Mouse (Mus musculus): ENCODE measurements around the gene Akt3. TPM values are rescaled to one million over a fixed set of nuclear protein-coding genes. Genes with fewer than 3 reads are reported as not detected.

The Akt3 gene
- polyA plus RNA-seq, 2 experiments: 7.2 to 14.5 TPM

GRCm38 (mm10) chr1:176996166-176996565, 261.8 kb downstream of the Akt3 start:
- no peaks in the 10 kb centered on the region for H3K36me3 ChIP-seq (ENCODE audit: control insufficient read depth, insufficient read depth, low read length)
- TF ChIP-seq POLR2A (IDR thresholded peaks at IDR 0.05; ENCODE audit: borderline replicate concordance, extremely low read depth, insufficient read depth, insufficient read length): no peak
- H3K9ac ChIP-seq (ENCODE audit: low read depth, low read length, severe bottlenecking): no peak overlapping the region
- peaks cover 19% of the 10 kb centered on the region for H3K4me1 ChIP-seq (ENCODE audit: control insufficient read depth, insufficient read depth, low read length)
- DNase-seq (ENCODE audit: low spot score): no peak
- H3K4me2 ChIP-seq (replicated peaks; ENCODE audit: low read depth, low read length, severe bottlenecking): no peak overlapping the region
- WGBS: 95% methylated on average over 3 of the region's 3 CpGs
- no peak overlapping the region for H3K4me3 ChIP-seq (replicated peaks; ENCODE audit: low read length)
- no peak overlapping the region for H3K27ac ChIP-seq (replicated peaks; ENCODE audit: low read depth, low read length)
- no peaks in the 10 kb centered on the region for H3K27me3 ChIP-seq (ENCODE audit: control insufficient read depth, insufficient read depth, low read length)
- H3K9me3 ChIP-seq (ENCODE audit: control insufficient read depth, low read length): no peaks in the 10 kb centered on the region
- no peak for ATAC-seq (ENCODE audit: low FRiP score, low read depth)

GRCm38 (mm10) chr1:176995419-176995775, 262.6 kb downstream of the Akt3 start:
- Histone ChIP-seq H3K27ac (replicated peaks; ENCODE audit: low read depth, low read length) (no peak overlapping the region), H3K27me3 (ENCODE audit: control insufficient read depth, insufficient read depth, low read length) (no peaks in the 10 kb centered on the region), H3K36me3 (ENCODE audit: control insufficient read depth, insufficient read depth, low read length) (no peaks in the 10 kb centered on the region), H3K4me1 (ENCODE audit: control insufficient read depth, insufficient read depth, low read length) (peaks cover 19% of the 10 kb centered on the region), H3K9me3 (ENCODE audit: control insufficient read depth, low read length) (no peaks in the 10 kb centered on the region), H3K4me2 (replicated peaks; ENCODE audit: low read depth, low read length, severe bottlenecking) (no peak overlapping the region), H3K9ac (ENCODE audit: low read depth, low read length, severe bottlenecking) (no peak overlapping the region), H3K4me3 (replicated peaks; ENCODE audit: low read length) (no peak overlapping the region)
- ATAC-seq (ENCODE audit: low FRiP score, low read depth) (no peak), DNase-seq (ENCODE audit: low spot score) (no peak)
- TF ChIP-seq POLR2A (IDR thresholded peaks at IDR 0.05; ENCODE audit: borderline replicate concordance, extremely low read depth, insufficient read depth, insufficient read length): no peak
- 78% methylated on average over 4 of the region's 4 CpGs for WGBS

GRCm38 (mm10) chr1:176994707-176995418, 263.1 kb downstream of the Akt3 start:
- Histone ChIP-seq H3K4me2 (replicated peaks; ENCODE audit: low read depth, low read length, severe bottlenecking) (no peak overlapping the region), H3K27ac (replicated peaks; ENCODE audit: low read depth, low read length) (peak overlapping the region; percentile 71; the same call in 1 of the 2 replicates), H3K9me3 (ENCODE audit: control insufficient read depth, low read length) (no peaks in the 10 kb centered on the region), H3K4me3 (replicated peaks; ENCODE audit: low read length) (no peak overlapping the region), H3K9ac (ENCODE audit: low read depth, low read length, severe bottlenecking) (no peak overlapping the region), H3K36me3 (ENCODE audit: control insufficient read depth, insufficient read depth, low read length) (no peaks in the 10 kb centered on the region), H3K4me1 (ENCODE audit: control insufficient read depth, insufficient read depth, low read length) (peaks cover 19% of the 10 kb centered on the region), H3K27me3 (ENCODE audit: control insufficient read depth, insufficient read depth, low read length) (no peaks in the 10 kb centered on the region)
- 13% methylated on average over 11 of the region's 11 CpGs for WGBS
- ATAC-seq (ENCODE audit: low FRiP score, low read depth): peak; percentile 61
- no peak for TF ChIP-seq POLR2A (IDR thresholded peaks at IDR 0.05; ENCODE audit: borderline replicate concordance, extremely low read depth, insufficient read depth, insufficient read length)
- DNase-seq (ENCODE audit: low spot score): peak; percentile 55

GRCm38 (mm10) chr1:176994087-176994486, 263.9 kb downstream of the Akt3 start:
- H3K4me3 ChIP-seq (replicated peaks; ENCODE audit: low read length): no peak overlapping the region
- H3K4me1 ChIP-seq (ENCODE audit: control insufficient read depth, insufficient read depth, low read length): peaks cover 17% of the 10 kb centered on the region
- H3K27me3 ChIP-seq (ENCODE audit: control insufficient read depth, insufficient read depth, low read length): no peaks in the 10 kb centered on the region
- ATAC-seq (ENCODE audit: low FRiP score, low read depth) (no peak), DNase-seq (ENCODE audit: low spot score) (no peak)
- no peak overlapping the region for H3K4me2 ChIP-seq (replicated peaks; ENCODE audit: low read depth, low read length, severe bottlenecking)
- H3K27ac ChIP-seq (replicated peaks; ENCODE audit: low read depth, low read length): peak overlapping the region; percentile 71
- no peaks in the 10 kb centered on the region for H3K36me3 ChIP-seq (ENCODE audit: control insufficient read depth, insufficient read depth, low read length)
- TF ChIP-seq POLR2A (IDR thresholded peaks at IDR 0.05; ENCODE audit: borderline replicate concordance, extremely low read depth, insufficient read depth, insufficient read length): no peak
- H3K9ac ChIP-seq (ENCODE audit: low read depth, low read length, severe bottlenecking): no peak overlapping the region
- WGBS: 44% methylated on average over 7 of the region's 7 CpGs
- H3K9me3 ChIP-seq (ENCODE audit: control insufficient read depth, low read length): no peaks in the 10 kb centered on the region

GRCm38 (mm10) chr1:176993141-176994010, 264.6 kb downstream of the Akt3 start:
- no peak overlapping the region for H3K27ac ChIP-seq (replicated peaks; ENCODE audit: low read depth, low read length)
- H3K9me3 ChIP-seq (ENCODE audit: control insufficient read depth, low read length): no peaks in the 10 kb centered on the region
- 81% methylated on average over 18 of the region's 18 CpGs for WGBS
- no peak overlapping the region for H3K4me2 ChIP-seq (replicated peaks; ENCODE audit: low read depth, low read length, severe bottlenecking)
- ATAC-seq (ENCODE audit: low FRiP score, low read depth): no peak
- DNase-seq (ENCODE audit: low spot score): no peak
- H3K4me3 ChIP-seq (replicated peaks; ENCODE audit: low read length): no peak overlapping the region
- H3K27me3 ChIP-seq (ENCODE audit: control insufficient read depth, insufficient read depth, low read length): no peaks in the 10 kb centered on the region
- H3K4me1 ChIP-seq (ENCODE audit: control insufficient read depth, insufficient read depth, low read length): peaks cover 17% of the 10 kb centered on the region
- no peak overlapping the region for H3K9ac ChIP-seq (ENCODE audit: low read depth, low read length, severe bottlenecking)
- TF ChIP-seq POLR2A (IDR thresholded peaks at IDR 0.05; ENCODE audit: borderline replicate concordance, extremely low read depth, insufficient read depth, insufficient read length): no peak
- H3K36me3 ChIP-seq (ENCODE audit: control insufficient read depth, insufficient read depth, low read length): no peaks in the 10 kb centered on the region
